Mouse (Mus musculus) olfactory bulb, adult 2 months (tissue): ENCODE results near the gene Zc3h7b.

Experiments
- CTCF ChIP-seq: fragments of 200-500 bp; IDR thresholded peaks from 2 replicates; pipeline ENCODE4 v1.5.1; 2012; ENCODE audit warnings: low read depth, mild to moderate bottlenecking, low read length, moderate library complexity; ENCODE audit not compliant: insufficient read depth
- POLR2A ChIP-seq: fragments of 200-500 bp; IDR thresholded peaks from 2 replicates; pipeline ENCODE4 v1.6.1; 2012; ENCODE audit warnings: mild to moderate bottlenecking, low read depth, low read length, moderate library complexity; ENCODE audit not compliant: insufficient read depth

DNA sequence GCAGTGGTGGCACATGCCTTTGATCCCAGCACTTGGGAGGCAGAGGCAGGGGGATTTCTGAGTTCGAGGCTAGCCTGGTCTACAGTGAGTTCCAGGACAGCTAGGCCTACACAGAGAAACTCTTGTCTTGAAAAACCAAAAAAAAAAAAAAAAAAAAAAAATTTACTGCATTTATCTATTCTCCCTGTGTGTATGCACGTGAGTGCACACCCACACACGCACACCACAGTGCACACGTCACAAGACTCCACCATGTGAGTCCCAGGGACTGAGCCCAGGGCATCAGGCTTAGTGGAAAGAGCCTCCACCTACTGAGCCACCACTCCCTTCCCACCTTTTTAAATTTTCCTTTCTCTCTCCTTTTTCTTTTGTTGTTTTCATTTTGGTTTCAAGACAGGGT is 85.7 kb downstream of the Zc3h7b start:
- TF ChIP-seq CTCF (no peak), POLR2A (no peak)
